Mouse (Mus musculus) 416B (cell line): ENCODE measurements at regions not wholly inside any gene's neighbourhood (a gene's known extent, or its start where the extent isn't known, plus 50 kb on each side); places are given as distances from the start of the nearest gene placed in this dataset.

Experiments used
- DNase-seq: peaks from one replicate; pipeline ENCODE4 v3.0.0; 2011; ENCODE audit warnings: low read depth

DNA sequence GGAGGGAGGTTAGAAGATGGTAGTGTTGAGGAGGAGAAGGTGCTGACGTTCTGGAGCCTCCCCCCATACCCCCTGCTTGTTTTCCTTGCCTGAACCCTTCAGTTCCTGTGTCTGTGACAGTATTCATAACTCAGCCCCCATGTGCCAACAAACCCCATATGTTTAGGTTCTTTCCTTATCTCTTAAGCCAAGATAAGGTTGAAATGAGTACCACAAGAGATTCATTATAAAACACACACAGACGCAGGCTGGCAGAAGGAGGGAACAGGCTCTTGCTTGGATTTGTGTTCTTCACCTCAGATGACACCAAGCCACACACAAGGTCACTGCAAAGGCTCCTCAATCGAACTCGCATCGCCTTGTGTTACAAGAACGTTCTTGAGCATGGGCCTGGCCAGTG lies 162.9 kb upstream of the Arid2 start:
- DNase-seq: no peak

DNA sequence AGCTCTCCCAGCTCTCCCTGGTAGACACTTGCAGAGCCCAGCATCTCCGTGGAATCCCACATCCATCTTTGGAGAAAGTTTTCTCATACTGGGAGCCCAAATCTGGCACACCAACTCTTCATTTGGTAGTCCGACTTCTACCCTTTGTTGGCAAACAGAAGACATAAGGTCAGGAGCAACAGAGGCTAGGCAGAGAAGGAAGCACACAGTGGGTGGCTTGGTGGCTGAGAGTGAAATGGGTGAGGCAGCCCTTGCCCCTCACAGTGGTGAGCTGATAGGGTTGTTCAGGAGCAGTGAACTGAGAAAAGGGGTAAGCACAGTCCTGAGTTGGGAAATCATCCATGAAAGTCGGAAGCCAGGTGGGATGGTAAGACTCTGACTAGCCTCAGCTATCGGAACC lies 157.6 kb upstream of the Arid2 start:
- no peak for DNase-seq

- DNase-seq: no peak
Observed at GRCm38 (mm10) chr15:96130531-96130930, 156.8 kb upstream of the Arid2 start.

GRCm38 (mm10) chr15:96131582-96132091 lies 155.7 kb upstream of the Arid2 start:
- no peak for DNase-seq

DNA sequence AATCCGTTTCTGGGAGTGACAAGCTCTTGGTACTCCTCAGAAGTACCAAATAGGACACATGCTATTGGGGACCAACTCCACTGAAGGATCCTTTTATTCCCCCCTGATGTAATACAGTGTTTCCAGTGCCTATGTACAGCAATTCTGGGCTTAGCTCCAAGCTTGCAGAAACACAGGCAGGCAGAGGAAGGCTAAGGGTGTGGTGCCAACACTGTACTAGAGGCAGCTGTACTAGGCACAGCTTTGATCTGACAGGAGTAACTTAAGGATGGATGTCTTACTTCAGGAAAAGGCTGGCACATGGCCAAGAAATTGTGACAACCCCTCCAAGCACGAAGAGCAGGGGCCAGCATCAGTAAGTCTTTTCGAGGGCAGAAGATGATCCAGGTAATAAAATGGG lies 154.7 kb upstream of the Arid2 start:
- DNase-seq: no peak

GRCm38 (mm10) chr15:96135250-96135731 lies 152.0 kb upstream of the Arid2 start:
- no peak for DNase-seq

DNA sequence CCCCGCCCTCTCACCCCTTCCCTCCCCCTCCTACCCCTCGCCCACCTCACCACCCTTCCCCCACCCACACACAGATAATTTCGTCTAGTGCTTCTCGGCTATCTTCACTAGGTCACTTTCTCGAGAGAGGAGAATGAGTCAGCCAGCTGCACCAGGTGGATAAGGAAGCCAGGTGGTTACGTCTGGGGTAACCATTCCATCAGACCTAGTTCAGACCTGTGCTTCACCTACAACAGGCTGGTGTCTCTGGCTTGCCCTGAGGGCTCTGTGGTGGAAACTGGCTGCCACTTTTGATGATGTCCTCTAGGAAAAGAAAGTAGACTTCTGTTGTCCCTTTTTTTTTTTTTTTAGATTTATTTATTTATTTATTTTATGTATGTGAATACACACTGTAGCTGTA lies 151.5 kb upstream of the Arid2 start:
- no peak for DNase-seq

- DNase-seq: no peak
Observed at GRCm38 (mm10) chr15:96137534-96137933, 149.8 kb upstream of the Arid2 start.

DNA sequence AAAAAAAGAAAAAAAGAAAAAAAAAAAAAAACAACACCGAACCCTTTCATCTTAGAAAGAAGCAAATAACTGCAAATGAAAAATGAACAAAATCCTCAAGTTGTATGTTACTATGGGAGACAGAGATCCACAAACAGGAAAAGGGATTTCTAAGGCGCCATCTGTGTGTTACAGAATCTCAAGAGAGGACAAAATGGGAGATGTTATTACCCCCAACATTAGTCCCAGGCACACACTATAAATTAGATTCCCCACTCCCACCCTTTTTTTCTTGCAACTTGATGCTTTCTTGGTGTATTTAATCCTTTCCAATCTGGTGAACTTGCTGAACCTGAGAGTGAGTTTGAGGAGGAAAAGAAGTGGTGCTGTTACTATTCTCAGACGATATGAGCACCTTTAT lies 149.4 kb upstream of the Arid2 start:
- DNase-seq: no peak

- no peak for DNase-seq
Observed at GRCm38 (mm10) chr15:96153489-96153888, 133.8 kb upstream of the Arid2 start.

- no peak for DNase-seq
Observed at GRCm38 (mm10) chr15:96158321-96158720, 129.0 kb upstream of the Arid2 start.

DNA sequence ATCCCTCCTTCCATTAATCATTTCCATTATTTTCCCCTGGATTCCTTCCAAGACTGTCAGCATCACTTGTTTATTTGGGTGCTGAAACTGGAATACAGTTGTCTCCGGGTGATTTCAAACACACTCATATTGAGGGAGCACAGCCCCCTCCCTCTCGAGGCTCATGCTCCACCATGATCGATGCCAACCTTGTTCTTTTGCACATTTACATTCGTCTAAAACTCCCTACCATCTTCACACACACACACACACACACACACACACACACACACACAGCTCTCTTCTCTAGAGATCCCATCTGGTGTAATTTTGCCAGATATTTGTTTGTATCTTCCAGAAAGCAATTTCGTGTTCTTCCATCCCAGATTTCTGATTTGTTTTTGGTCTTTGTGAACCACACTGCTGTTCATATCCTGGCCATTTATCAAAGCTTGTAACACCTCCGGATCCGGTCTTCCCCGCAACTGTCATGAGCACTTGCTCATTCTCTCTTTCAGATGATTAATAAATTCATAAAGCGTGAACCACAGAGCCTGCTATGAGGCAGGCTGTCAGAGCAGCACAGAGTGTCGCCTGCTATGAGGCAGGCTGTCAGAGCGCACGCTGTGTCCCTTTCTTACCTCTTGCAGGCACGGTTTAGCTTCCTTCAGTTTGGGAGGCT lies 122.4 kb upstream of the Arid2 start:
- no peak for DNase-seq

- DNase-seq: no peak
Observed at GRCm38 (mm10) chr15:96167256-96167655, 120.1 kb upstream of the Arid2 start.

DNA sequence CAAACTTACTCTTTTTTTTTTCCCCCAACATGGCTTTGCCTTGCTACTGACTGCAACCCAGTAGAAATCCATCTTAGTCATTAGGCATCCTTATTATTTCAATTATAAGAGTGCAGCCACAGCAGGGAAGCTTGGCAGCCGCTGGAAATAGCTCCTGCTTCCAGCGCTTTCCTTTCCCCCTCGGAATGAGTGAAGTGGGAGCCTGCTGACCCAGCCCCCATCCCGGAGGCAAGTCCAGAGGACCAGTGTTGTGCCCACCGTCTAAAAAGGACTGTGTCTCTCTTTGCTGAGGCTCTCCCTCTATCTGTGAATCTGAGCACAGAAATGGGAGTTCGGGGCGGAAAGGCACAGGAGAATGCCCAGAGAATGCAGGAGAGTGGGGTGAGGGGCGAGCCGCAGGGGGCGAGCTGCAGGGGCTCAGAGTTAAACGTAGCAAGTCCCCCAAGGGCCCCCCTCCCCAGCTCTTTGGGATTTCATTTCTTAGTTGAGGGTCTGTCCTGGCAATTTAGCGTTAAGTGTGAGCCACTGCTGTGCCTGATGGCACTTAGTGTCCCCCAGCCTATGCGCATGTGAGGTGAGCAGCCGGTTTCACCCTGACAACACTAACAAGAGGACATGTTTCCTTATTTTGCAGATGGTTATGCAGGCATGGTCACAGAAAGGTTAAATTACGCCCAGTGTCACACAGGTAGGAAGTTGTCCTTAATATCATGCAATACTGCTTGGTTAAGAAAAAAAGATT lies 117.4 kb upstream of the Arid2 start:
- DNase-seq: no peak

- no peak for DNase-seq
Observed at GRCm38 (mm10) chr15:96170986-96171769, 116.1 kb upstream of the Arid2 start.

GRCm38 (mm10) chr15:96177911-96178310 lies 109.4 kb upstream of the Arid2 start:
- DNase-seq: no peak

DNA sequence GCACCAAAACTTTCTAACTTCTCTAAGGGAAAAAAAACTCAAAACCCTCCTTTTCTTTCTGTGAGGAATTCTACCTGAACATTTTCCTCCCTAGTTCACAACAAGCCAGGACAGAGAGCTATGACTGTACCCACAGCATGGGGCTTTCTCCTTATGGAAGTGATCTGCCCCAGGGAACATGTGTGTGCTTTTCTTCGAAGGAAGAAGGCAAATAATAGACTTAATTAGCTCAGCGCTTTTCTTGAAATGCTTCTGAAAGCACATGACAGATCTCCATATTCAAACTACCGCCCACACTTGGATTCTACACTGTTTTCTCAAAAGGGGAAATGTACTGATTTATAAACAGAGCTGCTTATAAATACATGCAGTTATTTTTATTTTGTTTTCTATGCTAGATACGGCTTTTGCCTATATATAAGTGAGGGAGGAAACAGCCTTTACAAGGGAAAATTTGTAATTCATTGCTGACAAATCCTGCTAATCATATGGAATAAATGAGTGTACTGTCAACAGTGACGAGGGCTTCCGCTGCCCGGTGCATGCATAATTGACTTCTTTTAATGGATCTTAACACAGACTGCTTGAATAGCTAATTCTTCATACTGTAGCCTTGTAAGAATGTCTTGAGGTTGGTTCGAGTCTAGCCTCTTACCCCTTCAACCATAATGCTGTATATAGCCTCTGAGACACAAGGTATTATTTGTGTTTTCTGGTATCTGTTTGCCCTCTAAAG lies 108.8 kb upstream of the Arid2 start:
- no peak for DNase-seq

DNA sequence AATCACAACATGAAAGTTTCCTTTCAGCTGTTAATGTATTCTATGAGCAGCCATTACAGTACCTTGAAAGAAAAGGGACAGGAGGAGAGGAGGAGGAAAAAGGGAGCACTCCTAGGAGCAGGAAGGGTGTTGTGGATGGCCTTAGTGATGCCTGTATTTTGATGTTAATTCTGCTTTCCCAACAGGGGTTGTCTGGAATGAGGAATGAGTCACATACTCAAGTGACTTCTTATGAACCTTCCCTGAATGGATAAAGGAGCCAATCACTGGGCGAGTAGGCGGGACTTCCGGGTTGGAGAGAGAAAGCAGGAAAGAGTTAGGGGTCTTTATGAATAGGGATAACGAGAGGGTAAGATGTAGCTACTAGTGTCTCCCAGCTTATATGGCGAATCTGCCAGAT lies 107.8 kb upstream of the Arid2 start:
- no peak for DNase-seq

GRCm38 (mm10) chr15:96180036-96180435 lies 107.3 kb upstream of the Arid2 start:
- no peak for DNase-seq

DNA sequence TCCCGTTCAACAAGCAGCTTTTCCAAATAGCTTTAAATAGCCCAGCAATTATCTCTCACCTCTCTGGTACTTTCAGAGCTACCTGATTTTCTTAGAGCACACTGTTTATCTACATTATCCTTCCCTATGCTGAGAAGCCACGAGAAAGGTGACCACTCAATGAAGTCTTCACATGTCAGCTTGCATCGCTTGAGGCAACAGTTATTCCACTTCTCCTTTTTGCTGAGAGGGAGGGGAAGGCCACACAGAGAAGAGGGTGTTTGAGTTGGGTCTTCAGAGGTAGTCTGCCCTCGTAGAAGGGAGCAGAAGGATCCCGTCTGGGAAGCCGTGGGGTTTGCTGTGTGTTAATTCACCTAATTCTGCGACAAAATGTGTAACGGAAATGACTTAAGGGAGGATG lies 106.3 kb upstream of the Arid2 start:
- no peak for DNase-seq

- DNase-seq: no peak
Observed at GRCm38 (mm10) chr15:96182313-96182712, 105.0 kb upstream of the Arid2 start.

GRCm38 (mm10) chr15:96183069-96183468 lies 104.2 kb upstream of the Arid2 start:
- no peak for DNase-seq
